Mouse (Mus musculus) erythroid progenitor cell, adult 5-6 weeks (primary cell): ENCODE data around the gene Gpc6. TPM values are rescaled to one million over a fixed set of nuclear protein-coding genes. Genes with fewer than 3 reads are reported as not detected.

Source experiments
- ATAC-seq: replicated peaks from 2 replicates; pipeline ENCODE4 v1.8.0; 2016; ENCODE audit warnings: moderate number of reproducible peaks, mild to moderate bottlenecking, moderate TSS enrichment, inconsistent platforms; ENCODE audit not compliant: poor library complexity, low FRiP score, severe bottlenecking
- total RNA-seq, 2 experiments: library from RNA; stranded (forward) in 1 of 2; stranded (reverse) in 1 of 2; fragments of 150-400 nt in 1 of 2; fragments of 186-747, 209-891 nt in 1 of 2; gene quantifications; 2 replicates each; pipeline versions ENCODE4 v1.2.3 to v1.2.4; 2015 to 2017; ENCODE audit warnings: low replicate concordance in 2 of 2

Gene Gpc6
- total RNA-seq, 2 experiments from 2014 or later, result not detected

DNA sequence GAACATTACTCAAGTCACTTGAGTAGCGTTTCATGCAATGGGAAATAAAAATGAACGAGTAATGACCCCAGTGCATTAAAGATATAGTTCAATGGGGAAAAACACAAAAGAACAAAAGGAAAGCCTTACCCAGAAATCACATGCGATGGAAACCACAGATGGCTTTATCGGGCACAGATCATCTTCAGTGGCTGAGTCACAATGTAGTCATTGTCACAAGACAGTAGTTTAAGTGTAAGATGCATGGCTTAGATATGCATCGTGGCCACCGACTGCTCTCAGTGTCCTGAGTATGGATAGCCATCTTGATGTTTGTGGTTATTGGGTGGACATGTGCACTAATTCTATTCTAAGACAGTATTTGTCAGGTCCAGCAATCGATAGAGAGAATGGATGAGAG, 601.9 kb downstream of the Gpc6 start:
- ATAC-seq, result no peak

DNA sequence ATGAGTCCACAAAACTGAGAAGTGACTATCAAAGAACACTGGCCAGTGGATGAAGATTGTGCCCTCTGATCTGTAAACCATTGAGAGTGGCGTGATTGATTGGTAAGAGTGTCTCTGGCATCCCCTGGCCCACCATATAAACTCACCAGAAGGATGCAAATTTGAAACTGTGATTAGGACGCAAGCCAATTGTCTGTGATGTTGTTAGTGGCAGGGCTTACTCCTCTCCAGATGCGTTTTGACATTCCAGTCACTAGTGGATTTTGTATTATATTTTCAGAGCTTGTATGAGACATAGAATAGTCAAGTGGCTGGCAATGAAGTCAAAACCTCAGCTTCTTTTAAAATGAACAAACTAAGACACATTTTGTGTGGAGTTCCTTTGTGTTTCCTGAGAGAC, 604.3 kb downstream of the Gpc6 start:
- no peak for ATAC-seq

DNA sequence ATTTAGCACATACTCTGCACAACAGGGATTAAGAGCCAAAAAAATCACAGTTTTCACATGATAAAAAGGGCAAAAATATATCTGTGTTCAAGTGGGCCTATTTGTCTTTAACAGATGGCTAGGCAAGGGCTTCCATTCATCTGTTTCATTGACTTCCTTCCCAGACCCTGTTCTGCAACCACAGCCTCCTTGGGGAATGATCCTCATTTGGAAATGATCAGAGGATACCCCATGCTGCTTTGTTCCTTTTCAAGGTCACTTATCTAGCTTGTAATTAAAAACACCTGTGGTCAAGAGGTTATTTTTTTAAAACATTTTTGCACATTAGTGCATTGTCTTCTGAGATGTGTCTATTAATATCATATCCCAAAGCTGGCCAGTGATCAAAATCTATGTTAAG, 627.7 kb downstream of the Gpc6 start:
- no peak for ATAC-seq

DNA sequence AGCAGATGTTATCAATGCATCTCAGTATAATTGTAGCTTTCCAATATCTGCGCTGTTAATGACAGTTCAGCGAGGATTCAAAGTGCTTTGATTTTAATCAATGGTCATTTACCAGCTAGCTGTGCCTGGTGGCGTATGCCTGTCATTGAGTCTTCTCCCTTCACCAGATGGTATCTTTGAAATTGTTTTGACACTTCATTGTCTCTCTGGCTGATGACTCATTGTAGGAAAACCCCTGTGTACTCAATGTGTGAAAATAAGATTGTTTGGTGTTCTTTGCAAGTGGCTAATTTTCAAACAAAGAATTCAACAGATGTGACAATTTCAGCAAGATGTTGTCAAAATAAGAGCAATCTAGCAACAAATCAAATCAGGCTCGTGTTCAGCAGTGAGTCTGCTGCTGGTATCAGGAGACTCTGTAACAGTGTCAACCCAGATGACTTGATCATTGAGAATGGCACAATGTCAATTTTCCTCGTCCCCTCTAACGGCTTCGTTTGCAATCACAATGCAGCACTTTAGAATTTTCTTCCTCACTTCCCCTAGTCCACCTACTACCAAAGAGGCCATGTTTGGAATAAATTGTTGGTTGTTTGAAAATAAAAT, 631.7 kb downstream of the Gpc6 start:
- no peak for ATAC-seq

DNA sequence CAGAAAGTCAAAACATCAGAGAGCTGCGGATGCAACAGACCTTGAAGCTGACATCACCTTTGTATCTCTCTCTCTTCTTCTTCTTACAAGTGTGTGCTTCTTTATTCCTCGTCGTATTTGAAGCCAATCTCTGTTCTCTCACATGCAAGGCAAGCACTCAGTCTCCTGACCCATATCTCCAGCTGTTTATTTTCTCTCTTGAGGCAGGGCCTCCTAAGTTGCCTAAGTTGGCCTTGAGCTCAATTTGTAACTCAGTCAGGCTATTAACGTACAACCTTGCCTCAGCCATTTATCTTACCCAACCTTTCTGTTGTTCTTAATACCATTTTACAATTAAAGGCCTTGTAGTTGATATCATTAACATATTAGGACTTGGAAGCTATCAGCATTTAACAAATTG, 637.0 kb downstream of the Gpc6 start:
- no peak for ATAC-seq

DNA sequence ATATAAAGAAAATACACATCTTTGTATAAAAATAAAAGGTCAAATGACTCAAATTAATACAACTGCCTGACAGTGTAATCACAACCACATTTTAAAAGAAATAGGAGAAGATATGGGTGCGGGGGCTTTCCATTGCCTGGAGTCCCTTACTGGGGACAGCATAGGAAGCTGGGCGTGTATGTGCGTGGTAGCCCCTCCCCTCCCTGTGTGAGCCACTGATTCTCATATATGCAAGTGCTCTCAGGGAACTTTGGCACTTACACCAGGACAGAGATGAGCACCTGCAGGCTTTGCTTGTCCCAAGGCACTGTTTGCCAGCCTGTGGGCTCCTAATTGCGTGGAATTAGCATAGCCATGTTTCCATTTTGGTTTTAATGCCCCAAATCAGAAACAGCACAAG, 644.2 kb downstream of the Gpc6 start:
- ATAC-seq, result no peak

DNA sequence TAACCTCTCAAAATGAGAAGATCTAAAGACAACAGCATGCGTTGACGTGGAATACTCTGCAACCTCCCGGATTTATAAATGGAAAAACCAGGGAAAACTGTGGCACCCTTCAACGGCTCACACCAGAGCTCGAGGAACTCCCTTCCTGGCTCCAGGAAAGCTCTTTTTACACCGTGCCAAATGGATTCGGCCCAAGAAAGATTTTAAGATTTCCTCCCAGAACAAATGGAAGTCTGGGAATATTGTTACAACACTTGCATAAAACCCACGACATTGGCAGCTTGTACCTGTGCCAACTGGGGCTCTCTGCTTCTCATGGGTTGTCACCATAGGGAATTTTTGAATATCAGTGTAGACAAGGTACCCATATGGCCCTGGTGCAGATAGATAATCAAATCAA, 647.1 kb downstream of the Gpc6 start:
- ATAC-seq, result no peak

DNA sequence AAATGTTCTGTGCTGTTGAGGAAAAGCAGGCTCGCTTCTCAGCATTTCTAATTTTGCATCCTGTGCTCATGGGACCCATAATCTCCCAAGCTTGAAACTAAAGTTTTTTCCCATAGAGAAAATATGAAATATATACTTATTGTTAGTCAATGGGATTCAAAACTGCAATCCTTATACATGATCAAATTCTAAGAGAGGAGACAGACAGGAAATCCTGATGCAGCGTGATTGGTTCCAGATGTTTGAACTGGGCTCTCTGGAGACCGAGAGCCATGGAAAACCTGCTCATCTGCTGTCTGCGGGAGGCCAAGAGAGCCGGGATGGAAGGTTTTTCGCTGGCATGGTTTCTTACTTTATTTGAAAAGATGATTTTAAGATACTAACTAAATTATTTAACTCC, 649.1 kb downstream of the Gpc6 start:
- ATAC-seq, result no peak

DNA sequence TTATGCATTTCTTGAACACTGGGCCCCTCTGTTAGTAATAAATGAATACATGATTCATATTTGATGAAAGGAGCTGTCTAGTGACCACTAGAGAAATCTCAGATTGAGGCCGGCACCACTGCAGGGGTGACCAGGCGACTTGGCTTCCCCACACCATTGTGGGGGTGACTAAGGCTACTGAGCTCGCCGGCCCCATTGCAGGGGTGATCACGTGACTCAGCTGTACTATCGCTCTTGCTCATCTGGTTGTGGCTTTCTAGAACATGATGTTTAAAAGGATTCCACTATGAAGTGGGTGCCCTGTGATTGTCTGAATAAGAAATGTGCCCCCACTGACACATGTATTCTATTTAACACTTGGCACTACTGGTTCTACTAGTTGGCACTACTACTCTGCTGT, 656.6 kb downstream of the Gpc6 start:
- ATAC-seq, result no peak

DNA sequence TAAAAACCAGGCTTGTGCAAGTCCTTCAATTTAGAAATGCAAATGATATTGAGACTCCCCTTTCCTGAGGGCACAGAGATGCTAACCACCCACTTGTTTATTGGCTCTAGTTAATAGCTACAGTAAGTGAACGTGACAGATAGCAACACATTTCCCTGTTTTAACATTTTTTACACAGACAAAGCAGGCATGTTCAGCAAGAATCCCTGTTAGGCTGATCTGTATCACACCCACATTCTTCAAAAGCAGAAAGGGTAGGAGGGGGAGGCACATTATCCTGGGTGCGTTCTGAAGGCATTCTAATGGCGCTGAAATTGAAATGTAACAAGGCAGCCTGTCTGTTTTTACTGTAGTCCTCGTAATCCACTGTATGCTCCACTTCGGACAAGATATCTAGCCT, 674.6 kb downstream of the Gpc6 start:
- ATAC-seq, result no peak

DNA sequence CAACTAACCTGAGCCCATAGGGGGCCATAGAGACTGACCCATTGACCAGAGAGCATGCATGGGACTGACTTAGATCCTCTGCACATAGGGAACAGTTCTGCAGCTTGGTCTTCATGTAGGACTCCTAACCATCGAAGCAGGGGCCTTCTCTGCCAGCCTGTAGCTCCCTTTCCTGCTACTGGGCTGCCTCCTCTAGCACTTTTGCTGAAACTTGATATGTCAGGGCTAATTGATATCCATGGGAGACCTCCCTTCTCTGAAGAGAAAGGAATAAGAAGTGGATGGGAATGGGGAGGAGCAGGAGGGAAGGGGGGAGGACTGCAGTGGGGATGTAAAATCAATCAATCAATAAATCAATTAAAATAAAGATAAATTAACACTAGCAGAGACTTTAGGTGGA, 678.7 kb downstream of the Gpc6 start:
- ATAC-seq, result no peak

DNA sequence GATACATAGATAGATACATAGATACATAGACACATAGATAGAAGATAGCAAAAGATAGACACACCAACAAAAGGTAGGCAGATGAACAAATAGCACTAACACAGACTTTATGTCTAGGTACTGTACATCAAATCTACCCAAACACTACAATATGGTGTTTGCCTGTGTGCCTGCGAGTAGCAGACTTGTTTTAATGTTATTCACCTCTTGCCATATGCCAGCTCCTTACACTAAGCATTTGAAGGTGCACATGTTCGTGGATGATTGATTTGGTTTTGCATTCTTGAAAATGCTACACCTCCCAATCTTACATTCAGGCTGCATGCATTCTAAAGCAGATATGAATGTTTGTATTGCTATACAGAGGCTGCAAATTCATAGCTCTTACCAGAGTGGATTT, 680.6 kb downstream of the Gpc6 start:
- ATAC-seq, result no peak

DNA sequence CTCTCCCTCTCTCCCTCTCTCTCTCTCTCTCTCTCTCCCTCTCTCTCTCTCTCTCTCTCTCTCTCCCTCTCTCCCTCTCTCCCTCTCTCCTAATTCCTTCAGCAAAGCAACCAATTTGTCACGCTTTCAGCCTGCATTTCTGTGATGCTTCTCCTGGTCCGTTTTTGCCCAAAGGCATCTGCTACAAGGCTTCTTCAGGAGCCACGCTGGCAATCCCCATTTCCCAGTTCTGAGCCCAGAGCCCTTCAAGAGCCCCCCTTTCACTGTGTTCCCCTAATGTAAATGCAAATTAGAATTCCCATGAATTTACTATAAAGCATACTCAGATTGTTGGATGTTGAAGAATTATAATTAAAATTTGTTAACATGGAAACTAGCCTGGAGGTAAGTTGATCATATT, 686.0 kb downstream of the Gpc6 start:
- ATAC-seq, result no peak

DNA sequence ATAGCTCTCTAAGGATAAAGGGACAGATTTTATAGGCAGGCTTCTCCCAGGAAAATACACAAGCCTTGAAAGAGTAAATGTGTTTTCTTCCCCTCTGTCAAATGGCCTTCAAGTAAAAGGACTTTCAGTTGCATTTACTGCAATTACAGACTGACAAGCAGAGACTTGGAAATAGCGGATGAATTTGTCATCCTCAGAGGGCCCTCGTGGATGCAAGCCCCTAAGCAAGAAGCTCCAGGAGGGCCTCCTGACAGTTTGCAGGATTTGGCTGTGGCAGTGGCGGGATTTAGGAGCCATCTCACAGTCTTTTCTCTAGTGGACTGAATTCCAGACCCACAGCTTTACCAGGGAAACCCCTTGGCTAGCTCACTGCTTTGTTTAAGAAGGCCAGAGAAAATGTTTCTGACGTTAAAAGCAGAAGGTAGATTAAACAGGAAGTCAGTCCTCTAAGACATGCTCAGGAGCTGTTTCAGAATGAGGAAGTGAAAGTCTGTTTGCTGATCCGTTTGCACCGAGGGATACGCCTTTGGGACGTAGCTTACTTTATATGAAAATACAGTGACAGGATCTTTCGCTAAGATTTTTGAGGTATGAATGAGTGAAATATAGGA, 700.1 kb downstream of the Gpc6 start:
- ATAC-seq, result no peak

DNA sequence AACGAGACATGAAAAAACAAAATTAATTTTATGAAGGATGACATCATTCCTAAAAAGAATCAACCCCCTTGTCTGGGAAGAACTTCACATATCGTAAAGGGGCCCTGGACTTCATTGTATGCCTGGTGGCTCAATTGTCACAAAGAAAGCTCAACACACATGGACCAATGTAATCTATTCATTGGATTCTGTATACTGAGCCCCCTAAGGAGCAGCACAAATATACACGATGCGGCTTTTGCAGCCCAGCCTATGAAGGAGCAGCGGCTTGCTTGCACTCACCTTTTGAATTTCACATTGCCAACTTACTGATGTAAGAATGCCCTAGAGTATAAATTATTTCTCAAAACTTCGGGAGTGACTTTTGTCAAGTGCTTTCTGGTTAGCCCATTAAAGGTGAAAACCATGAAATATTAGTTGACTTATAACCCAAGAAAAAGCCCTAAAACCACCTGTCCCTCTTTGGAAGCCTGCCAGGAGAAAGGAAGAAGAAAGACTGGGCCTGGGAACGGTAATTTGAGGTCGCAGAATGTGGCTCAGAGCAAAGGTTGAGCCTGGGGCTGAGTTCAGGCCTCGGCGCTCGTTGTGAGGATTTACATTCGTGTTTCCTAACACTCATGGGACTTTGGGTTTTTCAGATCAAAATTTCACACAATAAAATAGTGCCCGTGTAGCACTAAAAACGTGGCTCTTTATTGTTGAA, 709.3 kb downstream of the Gpc6 start:
- no peak for ATAC-seq

DNA sequence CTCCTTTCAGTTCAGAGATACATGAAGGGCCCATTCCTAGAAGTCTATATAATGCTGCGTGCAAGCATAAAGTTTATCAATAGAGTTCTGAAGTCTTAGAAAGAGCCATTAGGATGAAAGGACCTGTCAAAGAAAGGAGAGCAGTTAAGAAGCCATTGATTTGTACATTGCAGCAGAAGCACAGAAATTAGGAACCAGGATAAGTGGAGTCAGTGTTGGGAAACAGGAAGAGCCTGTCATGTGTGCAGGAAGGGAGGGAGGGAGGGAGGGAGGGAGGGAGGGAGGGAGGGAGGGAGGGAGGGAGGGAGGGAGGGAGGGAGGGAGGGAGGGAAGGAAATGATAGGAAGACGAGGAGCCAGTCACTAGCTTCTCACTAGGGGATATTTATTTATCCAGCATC, 716.7 kb downstream of the Gpc6 start:
- no peak for ATAC-seq

DNA sequence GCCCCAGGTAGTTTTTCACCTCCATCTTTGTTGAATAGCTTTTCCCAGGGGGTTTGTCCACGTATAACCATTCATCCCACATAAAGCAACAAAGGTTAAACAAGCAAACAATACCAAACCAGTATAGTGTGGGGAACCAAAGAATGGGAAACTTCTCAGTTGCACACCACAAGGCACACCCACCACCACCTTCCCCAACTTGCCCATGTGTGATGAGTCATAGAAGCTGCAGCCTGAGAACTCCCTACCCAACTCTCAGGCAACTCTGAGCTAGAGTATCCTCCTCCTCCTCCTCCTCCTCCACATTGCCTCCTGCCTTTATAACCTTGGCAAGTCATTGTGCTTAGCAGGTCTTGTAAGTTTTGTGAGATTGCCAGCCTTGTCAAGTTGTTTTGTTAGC, 718.0 kb downstream of the Gpc6 start:
- ATAC-seq, result no peak

DNA sequence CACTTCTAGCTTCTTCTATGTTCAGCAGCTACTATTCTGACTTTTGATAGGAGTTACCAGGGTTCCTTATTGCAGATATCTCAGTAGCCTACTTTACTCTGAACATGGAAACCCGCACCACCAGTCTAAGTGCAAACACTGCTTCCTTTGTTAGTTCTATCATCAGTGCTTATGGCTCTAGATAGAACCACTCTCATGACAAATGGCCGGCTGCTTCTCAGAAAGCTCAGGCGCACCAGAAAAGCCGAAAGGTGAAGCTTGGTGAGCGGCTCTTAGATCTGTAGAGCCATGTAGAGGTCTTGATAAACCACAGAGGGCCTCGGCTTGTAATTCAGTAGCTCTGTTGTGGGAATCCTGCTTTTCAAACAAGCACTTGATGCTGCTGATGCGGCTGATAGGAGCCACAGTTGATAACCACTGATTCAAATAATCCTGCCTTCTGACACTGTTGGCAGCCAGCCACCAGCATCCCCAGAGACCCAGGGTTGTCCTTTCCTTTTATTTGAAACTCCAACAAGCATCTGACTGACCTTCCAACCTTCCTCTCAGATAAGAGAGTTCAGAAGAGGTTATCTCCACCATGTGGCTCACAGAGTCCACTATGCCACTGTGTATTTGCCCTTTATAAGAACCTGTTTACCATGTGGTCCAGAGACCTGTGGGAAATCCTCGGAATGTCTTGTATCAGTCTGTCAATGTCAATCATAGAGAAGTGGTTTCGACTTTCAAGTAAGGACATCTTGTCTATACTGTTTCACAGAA, 723.3 kb downstream of the Gpc6 start:
- ATAC-seq, result no peak

DNA sequence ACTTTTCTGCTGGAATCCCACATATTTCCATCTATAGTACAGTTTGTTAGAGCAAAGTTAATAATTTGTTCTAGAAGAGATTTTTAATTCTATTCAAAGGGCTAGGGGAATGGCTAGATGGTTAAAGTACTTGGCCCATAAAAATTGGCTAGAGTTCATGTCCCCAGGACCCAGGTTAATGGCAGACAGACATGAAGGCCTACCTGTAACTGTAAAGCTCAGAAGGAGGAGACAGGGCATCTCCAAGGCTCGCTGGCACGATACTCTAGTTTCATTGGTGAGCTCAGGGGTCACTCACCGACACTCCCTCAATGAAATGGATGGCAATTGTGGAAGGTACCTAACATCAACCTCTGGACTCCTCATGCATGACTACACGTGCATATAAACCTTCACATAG, 725.0 kb downstream of the Gpc6 start:
- no peak for ATAC-seq

DNA sequence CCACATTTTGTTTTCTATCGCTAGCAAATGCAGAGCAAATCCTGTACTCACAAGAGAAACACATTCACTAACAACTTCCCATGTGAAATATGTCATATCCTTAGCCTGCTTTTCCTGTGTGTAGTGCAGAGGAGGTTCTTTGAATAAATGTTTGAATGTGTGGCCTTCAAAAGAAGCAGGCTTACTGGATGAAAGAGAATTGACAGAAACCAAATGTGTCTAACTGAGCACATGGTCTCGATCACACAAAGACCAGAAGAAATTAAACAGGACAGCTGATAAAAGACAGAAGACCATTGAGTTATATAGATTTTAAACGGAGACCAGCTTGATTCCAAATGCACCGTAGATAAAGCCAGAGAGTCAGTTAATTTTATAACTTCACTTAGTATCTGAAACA, 726.2 kb downstream of the Gpc6 start:
- ATAC-seq, result no peak

DNA sequence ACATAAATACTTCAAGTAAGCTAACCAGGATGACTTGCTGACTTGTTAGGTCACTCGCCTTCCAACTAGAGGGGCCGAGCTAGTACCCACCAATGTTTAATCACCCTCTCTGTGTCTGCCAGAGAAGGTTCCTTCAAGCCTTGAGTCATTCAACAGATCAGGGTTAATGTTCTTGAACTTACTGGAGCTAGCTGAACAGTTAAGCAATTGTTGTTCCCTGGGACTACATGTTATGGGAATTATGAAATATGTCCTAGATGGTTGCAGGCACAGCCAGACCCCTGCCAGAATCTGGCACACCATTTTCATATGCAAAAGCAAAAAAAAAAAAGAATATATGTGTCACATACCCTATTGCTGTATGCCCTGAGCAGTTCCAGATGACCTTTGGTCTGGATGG, 726.8 kb downstream of the Gpc6 start:
- no peak for ATAC-seq
